Mouse (Mus musculus) lung, adult 2 months (tissue): Measurements from ENCODE around the gene Chrnb4.

Experiments
- CTCF ChIP-seq: fragments of 200-500 bp; IDR thresholded peaks from 2 replicates; pipeline ENCODE4 v1.5.1; 2011; ENCODE audit warnings: mild to moderate bottlenecking, low read length, control low read depth; ENCODE audit not compliant: insufficient read depth
- POLR2A ChIP-seq: fragments of 200-500 bp; IDR thresholded peaks from 2 replicates; pipeline ENCODE4 v1.6.1; 2011; ENCODE audit warnings: low read depth, mild to moderate bottlenecking, control low read depth, low read length, borderline replicate concordance; ENCODE audit errors: extremely low read depth

GRCm38 (mm10) chr9:55045001-55045400 is 3.6 kb downstream of the Chrnb4 start:
- no peak for TF ChIP-seq CTCF
- no peak for TF ChIP-seq POLR2A
